Mouse (Mus musculus) frontal cortex, postnatal 25 days (tissue): Measurements from ENCODE around the gene Ap3b1.
A peak's percentile ranks its signal among the peaks of the same experiment; 100 is the strongest.

ENCODE experiments used
- DNase-seq, 2 experiments: peaks; one replicate each; pipeline ENCODE4 v3.0.0; 2022; ENCODE audit warnings: low spot score in 2 of 2

The Ap3b1 gene

DNA sequence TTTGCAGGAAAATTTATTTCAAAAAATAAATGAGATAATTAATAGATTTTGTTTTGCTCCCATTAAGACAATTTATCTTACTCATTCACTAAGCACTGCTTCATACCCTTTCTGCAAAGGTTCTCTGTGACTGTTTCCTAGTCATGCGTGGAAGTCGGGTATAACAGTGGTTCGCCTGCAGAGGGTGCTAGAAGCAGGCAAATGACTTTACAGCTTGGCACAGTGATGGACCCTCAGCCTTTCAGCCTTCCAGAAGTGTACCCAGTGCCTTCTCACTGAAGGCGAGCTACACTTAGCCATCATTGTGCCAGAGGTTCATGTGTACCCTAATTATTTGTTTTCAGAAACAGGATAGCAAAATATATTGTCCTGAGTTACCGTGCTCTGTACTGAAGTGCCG is 92.5 kb downstream of the Ap3b1 start:
- DNase-seq, result peak in 1 of 2 experiments; percentile 28

DNA sequence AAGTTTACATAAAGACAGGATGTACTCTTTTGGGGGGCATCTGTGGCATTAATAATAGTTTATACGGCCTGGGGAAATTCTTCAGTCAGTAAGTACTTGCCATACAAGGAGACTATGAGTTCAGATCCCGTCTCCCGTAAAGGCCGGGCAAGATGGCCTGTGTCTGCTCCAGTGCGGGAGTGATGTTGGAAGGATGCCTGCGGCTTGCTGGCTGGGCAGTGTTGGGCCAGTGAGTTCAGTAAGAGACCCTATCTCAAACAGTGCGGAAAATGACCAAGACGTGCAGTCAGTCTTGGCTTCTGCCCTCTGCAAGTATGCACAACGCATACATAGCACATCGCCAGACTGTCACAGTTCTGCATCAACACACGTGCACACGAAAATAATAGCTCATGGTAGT is 95.4 kb downstream of the Ap3b1 start:
- DNase-seq, result no peak

DNA sequence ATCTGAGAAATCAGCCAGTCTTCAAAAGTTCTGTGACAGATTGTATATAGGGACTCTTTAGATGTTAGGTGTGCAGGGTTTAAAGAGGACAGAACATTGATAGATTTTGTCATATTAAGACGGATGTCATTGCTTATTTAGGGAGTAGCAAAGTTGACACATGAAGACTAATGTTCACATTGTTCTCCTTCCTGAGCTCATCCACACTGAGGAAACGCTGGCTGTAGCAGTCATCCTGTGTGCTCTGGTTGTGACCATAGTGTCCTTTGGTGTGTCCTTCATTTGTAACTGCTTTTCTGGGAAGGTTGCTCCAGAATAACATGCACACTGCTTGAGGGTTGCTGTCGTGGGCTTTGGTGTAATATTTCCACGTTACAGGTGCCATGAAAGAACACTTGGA is 100.4 kb downstream of the Ap3b1 start:
- no peak for DNase-seq

DNA sequence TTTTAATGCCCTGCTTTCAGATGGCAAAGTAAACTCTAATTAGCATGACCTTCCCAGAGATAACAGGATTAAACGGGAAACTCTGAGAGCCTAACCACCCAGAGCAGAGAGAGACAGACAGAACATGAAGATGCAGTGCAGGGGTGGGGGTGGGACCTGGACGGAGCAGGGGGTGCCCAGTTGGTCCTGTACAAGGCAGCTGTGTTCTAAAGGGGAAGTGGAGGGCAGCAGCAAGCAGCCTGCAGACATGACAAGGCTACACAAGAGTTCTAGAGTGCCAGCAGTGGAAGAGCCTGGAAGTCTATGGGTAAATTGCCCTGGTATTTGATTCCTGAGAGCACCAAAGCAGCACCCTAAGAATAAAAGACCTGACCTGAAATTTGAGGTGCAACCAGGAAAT is 105.5 kb downstream of the Ap3b1 start:
- DNase-seq, result no peak

DNA sequence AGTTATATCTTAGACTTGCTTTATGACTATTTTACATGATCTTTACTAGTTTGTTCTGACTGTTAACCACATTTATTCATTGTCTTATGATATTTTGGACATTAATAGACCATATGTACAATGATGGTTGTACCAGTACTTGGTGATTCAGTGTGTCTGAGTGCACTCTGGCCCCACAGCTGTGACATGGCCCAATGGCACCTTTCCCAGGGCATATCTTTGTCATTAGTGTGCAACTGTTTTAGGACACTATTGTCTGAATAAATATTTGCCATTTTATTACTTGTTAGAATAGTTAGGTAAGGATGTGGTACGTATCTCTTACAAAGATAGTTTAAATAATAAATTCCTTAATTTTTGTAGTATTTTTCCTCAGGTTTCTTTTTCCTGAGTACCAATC is 109.8 kb downstream of the Ap3b1 start:
- DNase-seq, result no peak

DNA sequence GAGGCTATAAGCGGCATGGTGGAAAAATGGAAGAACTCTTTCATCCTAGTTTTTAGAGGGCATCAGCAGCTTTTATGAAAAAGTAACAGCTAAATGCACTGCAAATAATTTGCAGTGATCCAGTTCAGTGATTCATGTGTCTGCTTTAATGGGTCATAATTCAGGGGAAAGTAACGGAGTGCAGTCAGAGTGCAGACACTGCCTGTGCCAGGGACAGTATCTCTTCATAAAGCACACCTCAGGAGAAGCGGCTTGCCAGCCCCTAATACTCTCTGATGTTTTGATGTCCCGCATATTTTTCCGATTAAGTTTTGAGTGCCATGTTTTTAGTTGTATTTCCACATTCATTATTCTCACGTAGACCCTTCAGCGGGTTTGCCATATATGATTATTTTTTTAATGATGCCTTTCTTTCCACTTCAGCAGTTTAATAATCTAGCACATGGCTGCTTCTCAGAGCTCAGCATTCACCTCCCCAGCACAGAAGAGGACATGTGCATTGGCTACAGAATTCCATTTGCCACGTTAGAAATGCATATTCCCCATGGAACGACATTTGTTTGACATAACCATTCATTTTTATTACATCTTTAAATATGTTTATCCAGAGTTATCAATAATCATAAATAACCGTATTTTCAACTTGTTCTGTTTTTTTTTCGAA is 112.4 kb downstream of the Ap3b1 start:
- DNase-seq, result no peak

DNA sequence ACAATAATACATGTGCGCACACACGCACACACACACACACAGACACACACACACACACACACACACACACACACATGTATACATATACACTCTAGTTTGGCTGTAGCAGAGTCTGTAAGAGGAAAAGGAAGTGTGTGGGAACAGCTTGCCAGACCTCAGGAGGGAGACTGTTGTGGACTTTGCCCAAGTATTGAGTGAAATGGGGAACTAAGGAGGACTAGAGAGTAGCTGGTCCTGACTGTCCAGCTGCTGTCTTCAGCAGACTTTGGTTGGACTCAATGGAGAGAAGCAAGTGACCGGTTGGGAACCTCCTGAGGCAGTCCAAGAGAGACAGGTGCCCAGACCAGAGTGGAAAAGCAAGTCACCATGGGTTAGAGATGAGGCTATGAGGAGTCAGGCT is 117.4 kb downstream of the Ap3b1 start:
- no peak for DNase-seq

DNA sequence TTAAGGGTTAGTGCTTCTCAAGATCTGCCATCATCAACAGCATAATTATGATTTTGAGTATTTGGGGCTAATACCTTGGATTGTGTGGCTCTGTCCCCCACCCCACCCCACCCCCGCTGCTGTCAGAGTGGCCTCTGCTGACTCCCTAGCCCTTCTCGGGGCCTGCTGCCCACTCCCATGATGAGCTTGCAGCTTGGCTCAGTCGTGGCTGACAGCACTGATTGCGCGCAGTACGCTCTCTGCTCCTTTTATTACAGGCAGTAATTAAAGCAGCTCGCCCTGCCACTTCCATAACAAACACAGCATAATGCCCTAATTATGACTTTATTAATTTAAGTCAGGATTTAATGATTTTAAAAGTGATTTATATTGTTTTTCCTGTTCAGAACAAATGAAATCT is 121.5 kb downstream of the Ap3b1 start:
- DNase-seq, result no peak

DNA sequence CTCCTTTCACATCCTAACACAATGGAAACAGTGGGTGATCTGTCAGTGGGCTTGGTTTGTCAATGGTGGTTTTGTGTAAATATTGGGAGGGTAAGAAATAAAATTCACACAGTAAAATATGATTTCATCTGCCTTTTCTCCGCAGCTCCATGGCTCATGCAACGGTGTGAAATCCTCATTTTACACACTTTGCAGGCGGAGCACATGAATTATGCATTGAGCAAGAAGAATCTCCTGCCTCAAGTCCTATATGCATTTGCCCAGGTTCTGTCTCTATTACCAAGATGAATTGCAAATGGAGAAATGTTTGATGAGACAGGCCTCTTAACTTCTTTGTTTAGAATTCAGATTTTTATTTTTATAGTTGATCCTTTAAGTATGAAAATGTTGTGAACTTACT is 131.9 kb downstream of the Ap3b1 start:
- DNase-seq, result no peak

DNA sequence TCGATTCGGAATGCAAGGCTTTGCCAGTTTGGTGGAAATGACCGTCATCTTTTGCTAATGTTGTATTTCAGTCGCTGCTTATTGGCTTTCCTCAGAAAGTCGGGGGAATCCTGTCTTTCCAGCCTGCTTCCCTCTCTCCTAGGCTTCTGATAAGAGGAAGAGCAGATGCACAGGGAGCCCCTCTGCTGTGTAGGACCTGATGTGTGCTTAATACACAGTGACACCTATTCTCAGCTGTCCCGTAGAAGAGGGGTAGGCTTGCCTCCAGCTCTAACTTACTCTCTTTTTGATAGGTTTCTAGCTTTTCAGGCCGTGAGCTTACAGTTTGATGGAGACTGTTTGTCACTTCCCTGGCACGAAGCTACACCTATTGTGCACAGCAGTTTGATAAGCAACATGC is 132.4 kb downstream of the Ap3b1 start:
- no peak for DNase-seq

DNA sequence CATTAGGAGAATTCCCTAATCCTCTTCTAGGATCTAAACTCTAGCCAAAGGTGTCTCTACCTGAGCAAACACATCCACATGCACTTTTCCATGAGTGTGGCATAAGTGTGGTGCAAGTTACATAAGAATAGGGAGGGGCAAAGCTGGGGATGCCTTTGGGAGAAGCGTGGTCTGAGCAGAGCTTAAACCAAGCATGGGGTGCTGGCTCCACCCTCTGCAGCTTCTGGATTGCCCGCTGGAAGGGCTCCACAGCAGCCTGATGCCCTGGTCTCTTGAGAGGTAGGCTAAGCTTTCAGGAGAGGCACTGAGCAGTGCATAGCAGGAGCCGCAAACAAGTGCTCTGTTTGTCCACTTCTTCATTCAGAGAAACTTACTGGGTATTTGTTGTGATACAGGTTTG is 138.8 kb downstream of the Ap3b1 start:
- DNase-seq, result no peak

DNA sequence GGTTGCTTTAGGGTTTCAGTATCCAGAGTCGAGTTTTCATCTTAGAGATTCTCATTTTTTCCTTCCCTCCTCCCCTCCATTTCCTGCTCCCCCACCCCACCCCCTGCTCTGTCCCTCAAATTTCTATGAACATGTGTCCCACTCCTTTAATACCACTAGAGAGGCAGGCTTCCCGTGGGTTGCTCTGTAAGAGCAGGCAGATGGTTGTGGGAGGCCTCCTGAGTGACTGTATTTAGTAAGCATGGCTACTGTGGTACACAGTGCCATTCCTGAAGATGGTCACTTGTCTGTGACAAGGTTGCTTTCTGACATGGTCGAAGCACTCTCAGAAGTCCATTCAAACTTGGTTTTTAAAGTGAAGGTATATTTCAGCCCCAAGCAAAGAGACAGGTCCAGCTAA is 147.7 kb downstream of the Ap3b1 start:
- no peak for DNase-seq

DNA sequence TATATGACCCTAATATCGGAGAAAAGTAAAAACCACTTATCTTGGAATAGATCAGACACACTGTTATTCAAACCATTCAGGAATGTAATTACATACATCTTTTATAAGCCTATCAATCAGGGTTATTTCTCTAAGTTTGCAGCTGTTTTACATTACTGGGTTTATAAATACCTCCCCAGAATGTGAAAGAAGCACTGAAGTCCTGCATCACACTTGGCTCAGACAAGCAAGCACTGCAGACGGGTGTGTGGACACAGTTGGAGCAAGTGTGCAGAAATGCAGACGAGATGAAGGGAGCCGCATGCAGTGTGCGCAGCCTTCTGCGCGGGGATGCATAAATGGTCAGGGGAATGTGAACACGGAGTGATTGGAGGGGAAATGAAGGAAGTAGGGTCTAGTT is 149.6 kb downstream of the Ap3b1 start:
- DNase-seq, result no peak

DNA sequence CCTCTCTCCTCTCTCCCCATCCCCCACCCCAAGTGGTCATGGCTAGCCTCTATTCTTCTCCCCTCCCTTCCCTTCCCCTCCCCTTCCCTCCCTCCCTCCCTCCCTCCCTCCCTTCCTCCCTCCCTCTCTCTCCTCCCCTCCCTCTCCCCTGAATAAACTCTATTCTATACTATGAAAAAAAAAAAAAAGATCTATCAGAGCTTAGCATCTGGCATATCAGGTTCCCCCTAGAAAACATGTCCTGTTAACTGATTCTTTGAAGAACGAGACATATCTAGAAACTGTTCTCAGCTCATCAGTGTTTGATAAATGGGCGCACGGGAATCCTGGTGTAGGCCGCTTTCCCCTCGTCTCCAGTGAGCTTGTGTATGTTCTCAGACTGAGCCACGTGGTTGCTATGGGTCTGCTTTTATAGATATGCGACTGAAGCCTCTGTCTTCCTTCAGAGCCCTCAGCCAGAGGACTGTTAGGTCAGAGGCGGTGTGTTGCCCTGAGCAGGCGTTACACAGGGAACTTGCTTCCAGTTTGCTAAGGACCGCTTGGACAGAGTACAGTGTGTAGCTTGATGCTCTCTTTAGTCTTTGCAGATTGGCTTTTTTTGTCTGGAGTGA is 154.5 kb downstream of the Ap3b1 start:
- no peak for DNase-seq

DNA sequence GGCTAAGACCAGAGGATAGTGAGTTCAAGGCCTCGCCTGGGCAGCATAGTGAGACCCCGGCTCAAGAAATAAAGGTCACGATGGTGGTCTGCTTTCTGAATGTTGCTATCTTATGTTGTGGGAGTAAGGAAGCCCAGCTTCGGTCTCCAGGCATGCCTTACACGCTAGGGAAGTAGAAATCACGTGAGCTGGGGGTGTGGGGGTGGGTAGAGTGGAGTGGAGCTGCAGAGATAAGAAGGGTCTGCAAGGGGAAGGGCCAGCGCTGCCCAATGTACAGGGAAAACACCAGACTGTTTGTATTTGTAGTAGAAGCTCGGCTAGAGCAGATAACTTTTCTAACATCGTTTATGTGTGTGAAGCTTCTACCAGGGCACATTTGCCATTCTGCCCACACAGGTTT is 155.1 kb downstream of the Ap3b1 start:
- DNase-seq, result no peak

DNA sequence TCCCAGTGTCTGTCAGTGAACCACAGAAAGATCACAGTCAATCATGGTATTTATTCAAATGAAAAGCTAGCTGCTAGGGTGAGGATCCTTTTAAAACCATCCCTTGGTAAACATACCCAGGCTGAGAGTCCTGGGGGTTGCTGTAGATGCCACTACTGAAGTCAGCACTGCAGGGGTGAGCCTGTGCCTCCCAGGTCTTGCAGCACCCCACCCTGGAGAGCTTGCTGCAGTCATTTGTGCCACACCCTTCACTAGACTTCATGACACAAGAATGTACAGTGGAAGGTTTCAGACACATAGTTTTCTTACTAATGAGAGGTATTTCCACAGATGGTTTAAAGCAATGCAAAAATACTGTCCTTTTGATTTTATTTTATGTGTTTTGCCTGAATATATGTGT is 156.2 kb downstream of the Ap3b1 start:
- no peak for DNase-seq

DNA sequence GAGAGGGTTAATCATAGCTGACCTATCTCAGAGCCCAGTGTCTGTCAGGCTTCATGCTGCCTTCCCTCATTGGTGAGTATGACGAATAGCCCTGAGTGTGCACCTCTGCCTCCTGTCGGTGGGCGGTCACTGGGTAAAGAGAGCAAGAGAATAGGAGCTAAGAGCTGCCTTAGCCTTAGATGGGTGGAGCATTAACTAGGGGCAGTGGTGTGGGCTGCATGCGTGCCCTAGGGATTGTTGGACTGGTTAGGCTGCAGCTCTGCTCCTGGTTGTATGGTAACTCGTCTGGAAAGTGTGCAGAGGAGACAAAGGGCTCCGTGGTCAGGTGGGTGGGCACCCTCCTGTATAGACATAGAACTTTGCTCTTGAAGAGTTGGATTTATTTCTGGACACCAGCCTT is 157.8 kb downstream of the Ap3b1 start:
- DNase-seq, result no peak

DNA sequence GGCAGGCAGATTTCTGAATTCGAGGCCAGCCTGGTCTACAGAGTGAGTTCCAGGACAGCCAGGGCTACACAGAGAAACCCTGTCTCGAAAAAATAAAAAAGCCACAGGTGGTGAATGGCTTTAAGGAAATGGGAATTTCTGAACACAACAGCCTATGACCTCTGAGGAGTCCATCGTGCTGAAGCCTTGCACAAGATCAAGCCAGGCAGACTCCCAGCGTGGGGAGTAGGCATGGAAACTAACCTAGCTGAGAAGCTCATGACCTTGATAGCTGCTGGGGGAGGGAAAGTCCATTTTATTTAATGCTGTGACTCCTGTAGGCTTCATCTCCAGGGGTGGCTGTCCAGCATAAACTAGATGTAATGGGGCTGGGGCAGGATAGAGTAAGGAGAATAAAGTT is 159.4 kb downstream of the Ap3b1 start:
- no peak for DNase-seq

DNA sequence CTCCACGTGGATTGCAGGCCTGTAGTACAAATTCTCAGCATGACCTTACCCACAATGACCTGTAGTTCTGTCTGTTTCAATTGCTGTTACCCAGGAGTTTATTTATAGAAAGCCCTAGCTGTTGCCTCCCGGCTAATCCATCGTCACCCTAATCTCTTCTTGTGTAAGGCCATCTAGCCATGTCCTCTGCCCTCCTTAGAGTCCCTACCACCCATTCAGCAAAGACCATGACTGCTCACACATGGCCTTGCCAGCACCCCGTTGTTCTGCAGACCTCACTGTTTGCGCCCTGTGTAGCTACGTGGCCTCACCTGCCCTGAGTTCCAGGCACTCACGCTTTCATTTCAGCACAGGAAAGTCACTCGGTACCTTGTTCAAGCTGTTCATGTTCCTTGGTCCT is 160.5 kb downstream of the Ap3b1 start:
- no peak for DNase-seq

DNA sequence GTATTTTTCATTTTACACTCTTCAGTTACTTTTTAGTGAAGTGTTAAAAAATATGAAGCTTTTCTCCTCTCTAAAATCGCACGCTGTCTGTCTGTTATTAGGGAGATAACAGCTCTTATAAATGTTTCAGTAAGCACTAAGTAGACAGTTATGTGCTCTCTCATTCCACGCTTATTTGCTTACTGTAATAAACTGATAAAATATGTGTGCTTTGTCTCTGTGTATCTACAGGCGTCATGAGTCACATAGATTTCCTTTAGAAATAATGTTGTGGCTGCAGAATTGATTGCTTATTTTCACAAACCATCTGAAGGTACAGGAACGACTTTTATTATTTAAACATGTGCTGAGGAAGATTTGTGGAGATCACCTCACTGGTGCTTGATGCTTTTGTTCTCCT is 164.5 kb downstream of the Ap3b1 start:
- no peak for DNase-seq

DNA sequence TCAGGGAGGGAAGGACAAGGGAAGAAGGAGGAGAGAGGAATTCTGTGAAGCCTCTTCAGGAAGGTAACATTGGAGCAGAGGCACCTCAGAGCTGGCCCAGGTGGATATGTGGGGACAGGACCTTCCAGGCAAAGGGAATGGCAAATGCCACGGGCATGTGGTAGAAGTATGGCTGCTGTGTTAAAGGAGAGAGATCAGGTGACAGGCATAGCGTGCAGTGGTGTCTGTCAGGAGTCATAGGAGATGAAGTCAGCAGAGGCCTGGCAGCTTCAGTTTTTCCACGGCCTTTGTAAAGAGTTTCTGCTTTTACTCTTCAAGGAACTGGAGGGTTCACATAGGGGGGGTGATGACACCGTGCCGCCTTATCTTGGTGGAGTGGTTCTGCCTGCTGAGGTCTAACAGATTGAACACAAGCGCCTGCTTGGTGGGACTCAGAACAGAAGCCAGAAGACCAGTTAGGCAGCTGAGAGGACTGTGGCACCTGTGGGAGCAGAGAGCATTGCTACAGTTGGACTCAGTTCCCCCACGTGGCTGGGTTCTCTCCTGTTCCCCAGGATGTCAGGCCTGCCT is 166.0 kb downstream of the Ap3b1 start:
- DNase-seq, result no peak

DNA sequence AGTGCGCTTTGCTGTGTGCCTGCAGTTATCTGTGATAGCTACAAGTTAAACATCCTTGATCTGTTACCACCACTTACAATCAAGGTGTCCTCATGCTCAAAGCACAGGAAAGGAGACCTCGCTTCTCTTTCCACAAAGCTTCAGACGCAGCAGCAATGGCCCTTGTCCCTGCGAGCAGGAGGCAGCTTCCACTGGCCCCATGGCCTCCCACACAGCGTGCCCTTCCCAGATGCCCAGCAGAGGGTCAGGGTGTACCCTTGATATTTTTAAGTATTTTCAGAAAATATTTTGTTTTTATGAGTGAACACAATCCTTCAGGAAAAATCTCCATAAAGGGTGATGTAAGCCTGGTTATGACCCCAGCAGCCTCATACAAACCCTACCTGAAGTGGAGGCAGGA is 170.4 kb downstream of the Ap3b1 start:
- DNase-seq, result no peak

DNA sequence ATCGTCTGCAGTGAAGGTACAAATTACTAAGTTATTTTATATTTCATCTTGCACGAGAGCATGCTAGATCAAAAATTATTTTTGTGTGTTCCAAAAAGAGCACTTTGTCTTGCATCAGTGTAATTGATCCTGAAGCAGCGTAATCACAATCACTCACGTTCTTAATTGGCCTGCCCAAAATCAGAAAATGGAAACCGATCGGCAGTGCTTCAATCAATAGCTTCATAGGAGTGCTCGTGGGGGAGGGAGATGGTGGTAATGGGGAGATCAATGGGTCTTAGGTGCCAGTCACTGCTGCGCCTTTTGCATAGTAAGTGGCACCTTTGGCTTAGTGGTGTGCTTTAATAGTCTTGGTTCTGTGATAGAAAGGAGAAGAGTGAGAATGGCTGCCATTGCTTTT is 174.8 kb downstream of the Ap3b1 start:
- no peak for DNase-seq

DNA sequence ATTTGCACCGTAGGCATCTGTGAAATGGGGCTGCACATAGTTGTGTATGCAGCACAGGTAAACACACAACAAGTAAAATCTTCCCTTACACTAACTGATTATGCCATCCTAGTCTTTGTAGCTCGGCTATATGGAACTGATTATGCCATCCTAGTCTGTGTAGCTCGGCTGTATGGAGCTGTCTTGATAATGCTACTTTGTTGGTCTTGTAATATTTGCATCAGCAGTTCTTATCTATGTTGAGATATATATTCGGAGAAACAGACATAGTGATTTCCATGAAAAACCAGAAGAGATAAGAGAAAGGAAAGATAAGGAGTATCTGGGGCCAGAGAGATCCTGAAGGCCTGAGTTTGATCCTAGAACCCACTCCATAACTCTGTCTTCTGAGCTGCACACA is 178.6 kb downstream of the Ap3b1 start:
- no peak for DNase-seq
